Mouse (Mus musculus): ENCODE results near the gene Sdc3.

Gene Sdc3

DNA sequence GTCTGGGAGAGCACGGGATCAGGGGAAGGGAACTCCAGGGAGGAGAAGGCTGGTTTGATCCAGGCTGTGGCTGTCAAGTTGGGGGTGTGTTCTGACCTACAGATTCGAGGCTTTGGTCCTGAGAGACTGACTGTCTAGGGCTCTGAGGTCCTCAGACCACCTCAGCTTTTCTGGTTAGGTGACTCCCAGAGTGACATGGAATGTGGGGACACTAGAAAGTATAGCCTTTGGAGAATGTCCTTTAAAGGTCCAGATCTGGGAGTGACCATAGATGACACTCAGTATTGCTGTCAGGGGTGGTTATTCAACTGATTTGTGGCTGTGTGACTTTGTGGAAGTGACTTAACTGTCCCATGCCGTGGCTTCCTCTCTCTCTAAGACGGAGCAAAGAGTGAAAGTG lies 2.4 kb downstream of the Sdc3 start:
- no peak for DNase-seq (ENCODE audit: low spot score in 2 of 2)

DNA sequence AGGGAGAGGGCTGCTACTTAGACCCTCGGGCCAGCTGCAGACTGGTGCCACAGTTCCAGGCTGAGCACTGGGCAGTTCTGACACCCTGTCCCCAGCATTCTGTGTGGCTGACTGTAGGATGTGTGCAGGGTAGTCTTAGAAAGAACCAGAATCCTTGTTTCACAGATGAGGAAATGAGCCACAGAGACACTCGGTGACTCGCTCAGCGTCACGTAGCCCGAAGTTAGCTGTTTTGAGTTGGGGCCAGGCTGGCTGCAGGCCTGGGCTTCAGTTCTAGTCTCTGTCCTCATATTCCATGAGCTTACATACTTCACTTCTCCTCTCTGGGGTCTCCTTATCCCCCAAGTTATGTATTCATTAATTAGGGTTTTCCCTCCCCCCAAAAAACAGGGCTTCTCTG lies 3.6 kb downstream of the Sdc3 start:
- no peak for DNase-seq (ENCODE audit: low spot score in 2 of 2)

DNA sequence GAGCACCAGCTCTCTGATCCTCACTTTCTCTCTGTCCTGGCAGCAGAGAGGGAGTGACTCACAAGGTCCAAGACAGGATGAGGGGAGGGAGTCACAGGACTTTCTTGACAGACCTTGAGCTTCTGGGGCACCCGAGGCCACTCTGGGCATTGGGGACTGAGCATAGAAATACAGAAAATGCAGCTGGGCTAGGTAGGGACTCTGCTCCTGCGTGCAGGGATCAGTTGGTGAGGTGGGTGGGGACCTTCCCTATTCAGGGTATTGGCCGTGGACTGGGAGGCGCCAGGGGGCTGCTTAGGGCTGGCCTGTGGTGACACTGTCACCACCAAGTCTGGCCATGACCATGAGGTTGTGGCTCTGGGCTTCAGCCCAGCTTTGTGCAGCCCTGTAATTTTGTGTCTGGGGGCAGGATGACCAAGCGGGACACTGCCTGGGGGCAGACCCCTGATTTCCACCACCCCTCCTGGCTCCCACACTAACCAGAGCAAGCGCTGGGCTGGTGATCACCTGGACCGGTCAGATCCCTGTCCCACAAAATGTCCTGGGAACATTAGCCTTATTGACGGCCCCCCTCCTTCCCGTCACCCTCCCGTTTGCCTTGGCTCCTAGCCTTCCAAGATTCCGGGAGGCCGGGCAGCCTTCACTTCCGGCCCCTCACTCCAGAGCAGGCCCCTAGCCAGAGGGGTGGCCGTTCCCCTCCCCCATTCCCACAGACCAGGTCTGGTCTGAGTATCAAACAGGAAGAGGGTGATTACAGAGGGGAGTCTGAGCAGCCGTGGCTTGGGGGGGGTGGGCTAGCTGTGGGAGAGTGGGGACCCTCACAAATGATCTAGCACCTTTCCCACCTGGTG lies 5.1 kb downstream of the Sdc3 start:
- no peak for DNase-seq (ENCODE audit: low spot score in 2 of 2)

DNA sequence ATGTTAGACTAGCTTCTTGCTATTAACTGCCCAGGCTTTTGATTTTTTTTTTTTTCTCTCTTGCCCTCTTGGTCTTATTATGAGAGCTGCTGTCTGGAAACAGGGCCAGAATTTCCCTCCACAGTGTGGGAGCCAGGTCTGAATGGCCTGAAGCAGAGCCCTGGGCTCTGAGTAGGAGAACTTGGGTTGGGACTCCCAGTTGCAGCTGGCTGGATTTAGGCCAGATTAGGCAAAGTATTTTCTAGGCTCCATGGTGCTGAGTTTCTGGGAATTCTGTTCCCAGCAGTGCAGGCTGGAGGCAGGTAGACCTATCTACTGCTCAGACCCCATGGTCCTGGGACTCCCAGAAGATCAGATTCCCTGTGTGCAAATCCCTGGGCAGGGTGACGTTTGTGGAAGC lies 6.1 kb downstream of the Sdc3 start:
- DNase-seq (ENCODE audit: low spot score in 2 of 2), result no peak

DNA sequence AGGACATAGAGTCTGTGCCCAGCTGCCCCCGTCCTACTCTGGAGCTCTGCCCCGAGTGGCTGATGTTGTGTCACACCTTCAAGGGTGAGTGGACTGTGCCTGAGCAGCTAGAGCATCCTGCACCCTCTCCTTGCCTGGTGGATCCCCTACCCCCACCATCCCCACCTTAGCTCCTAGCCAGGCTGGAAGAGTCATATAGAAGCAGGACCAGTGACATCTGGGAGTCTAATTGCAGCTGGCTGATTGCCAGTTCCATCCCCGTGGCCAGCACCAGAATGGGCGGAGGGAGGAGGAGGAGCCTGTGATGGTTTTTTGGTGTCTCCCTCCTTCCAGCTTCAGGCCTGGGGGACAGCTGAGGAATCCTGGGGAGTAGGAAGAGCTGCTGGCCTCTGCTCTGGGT lies 6.8 kb downstream of the Sdc3 start:
- DNase-seq (ENCODE audit: low spot score in 2 of 2), result no peak

DNA sequence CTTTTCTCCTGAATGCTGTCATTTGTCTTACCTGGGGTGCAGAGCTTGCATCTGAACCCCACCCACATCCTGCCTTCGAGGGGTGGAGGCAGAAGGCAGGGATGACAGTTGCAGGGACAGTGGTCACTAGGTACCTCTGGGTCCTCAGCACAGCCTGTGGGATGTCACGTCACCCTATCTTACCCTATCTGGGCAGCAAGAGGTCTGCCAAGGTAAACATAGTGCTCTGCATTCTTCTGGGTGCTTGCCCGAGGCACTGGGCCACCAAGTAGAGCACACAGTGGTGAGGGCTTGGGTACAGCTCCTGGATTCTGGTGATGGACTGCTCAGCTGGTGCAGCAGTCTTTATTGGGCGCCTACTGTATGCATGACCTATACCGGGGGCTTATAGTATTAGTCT lies 7.2 kb downstream of the Sdc3 start:
- no peak for DNase-seq (ENCODE audit: low spot score in 2 of 2)

DNA sequence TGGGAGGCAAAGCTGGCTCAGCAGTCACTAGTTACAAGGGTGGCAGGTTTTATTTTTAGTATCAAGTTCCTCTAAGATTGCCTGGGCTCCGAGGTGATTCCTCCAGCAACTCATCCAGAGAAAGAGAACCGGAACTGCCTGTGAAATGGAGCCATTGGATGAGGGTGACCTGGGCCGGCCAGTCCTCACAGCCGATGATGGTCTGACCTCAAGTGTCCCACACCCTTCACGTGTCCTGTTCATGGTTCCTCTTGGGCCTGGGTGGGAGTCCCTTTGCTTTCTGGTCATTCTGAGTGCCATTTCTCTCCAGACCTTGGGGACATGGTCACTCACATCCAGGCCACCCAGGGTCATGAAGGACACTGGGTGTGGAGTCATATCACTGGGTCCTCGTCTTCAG lies 7.8 kb downstream of the Sdc3 start:
- DNase-seq (ENCODE audit: low spot score in 2 of 2), result no peak

DNA sequence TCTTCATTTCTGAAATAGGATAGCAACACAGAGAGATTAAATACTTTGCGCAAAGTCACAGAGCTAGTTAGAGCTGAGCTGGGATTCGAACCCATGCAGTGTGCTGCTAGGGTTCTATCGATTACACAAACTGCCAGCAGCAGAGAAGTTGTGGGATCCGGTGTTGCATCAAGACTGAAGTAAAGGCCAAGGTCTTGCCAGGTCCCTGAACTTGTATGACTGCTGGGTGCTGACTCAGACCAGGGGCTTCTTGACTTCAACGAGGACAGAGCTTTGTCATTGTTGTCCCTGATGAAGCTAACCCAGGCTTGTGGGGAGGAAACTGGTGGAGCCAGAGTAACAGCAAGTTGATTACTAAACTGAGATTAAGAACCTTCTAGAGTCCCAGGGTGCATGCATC lies 8.9 kb downstream of the Sdc3 start:
- DNase-seq (ENCODE audit: low spot score in 2 of 2), result no peak

DNA sequence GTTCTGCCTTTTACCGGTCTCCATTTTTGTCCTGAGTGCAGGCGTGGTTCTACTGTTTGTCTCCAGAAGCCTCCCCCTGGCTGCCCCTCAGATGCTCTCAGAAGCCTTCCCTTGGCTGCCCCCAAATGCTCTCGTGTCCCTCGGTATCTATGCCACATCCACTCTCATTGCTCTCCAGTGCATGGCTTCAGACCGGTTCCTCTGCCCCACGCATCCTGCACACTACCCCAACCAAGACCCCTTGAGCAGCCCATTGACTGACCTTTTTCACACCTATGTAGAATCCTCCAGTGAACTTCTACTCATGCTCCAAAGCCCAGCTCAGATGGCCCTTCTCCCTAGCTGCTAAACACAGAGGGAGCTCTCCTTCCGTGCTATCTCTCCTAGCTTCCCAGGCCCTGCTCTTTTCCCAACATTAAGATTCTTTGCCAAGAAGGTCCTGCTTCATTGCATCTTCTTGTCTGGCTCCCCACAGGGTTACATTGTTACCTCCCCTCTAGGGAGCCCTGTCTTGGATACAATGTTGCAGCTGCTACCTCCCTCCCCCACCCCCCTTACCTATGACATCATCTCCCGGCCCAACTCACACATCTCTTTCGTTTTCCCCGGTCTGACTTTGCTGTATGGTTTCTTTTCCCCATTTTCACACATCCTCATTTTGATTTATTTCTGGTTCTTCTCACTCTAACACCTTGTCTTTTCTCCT lies 9.4 kb downstream of the Sdc3 start:
- DNase-seq (ENCODE audit: low spot score in 2 of 2), result no peak

DNA sequence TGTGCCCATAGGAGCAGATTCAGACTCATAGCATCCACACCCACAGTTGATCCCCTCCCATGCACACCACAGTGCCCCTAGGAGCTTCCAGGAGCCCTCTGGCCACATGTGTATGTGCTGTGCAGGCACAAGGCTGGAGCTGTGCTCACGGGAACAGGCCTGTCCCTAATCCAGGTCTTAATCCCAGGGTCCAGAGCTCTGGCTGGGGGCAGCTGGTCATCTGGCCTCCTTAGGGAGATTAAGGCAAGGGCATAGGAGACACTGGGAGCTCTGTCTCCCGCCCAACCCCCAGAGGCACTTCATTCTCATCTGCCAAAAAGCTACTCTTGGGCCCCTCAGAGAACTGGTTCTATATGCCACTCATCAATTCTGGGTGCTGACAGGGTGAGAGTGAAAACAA lies 11.3 kb downstream of the Sdc3 start:
- DNase-seq (ENCODE audit: low spot score in 2 of 2), result no peak

DNA sequence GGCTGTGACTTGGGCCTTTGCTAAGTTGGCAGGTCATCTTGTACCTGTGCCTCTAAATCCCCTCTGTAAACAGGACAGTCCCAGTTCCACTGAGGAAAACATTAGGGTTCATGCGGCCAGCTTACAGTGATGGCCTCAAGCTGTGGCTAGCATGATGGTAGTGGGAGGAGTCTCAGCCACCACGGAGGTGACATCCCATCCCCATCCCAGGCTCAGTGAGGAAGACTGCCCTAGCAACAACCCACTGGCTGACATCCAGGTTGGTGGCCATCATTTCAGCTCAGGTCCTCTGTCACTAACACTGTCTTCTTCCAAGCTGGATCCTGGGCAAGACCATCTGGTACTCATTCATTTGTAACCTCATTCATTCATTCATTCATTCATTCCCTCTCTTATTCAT lies 12.0 kb downstream of the Sdc3 start:
- no peak for DNase-seq (ENCODE audit: low spot score in 2 of 2)

DNA sequence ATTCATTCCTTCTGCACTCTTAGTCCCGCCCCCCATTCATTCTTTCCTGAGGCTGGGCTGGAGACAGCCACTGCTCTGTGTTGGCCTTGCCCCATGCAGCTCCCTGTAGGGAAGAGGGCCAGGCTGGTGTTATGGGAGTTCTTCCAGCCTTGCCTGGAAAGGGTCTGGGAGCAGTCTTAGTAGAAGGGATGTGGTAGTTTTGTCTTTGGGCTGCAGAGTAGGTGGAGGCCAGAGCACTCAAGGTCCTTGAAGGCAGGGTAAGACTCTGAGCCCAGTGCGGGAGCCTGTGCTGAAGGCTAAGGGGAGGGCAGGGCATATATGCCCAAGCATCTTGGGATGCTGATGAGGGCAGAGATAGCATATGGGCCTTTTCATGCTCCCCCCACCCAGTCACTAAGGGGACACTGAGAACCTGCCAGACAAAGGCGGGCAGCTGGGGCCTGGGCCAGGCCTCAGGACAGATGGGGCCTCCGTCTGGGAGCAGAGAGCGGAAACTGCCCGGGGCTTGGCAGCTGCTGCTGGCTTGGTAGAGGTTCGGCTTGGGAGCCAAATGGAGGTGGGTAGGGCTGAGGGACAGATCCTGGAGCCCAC lies 12.5 kb downstream of the Sdc3 start:
- peak; percentile 88 for DNase-seq (ENCODE audit: low spot score in 2 of 2)

DNA sequence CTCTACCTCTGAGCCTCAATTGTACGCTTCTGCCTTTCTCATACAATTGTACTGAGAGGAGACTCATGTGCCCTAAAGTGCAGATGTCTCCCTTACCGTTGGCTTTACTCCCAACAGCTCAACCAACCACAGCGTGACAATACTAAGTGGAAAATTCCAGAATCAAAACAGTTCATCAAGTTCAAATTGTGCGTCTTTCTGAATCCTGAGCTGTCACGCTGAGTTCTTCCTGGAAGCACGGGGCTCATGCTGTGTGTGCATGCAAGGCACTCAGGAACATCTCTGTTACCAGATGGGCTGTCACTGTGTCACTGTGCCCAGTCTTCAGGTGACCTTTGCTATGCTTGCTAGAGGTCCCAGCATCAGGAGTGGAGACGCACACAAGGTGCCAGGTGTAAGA lies 13.4 kb downstream of the Sdc3 start:
- DNase-seq (ENCODE audit: low spot score in 2 of 2), result no peak

DNA sequence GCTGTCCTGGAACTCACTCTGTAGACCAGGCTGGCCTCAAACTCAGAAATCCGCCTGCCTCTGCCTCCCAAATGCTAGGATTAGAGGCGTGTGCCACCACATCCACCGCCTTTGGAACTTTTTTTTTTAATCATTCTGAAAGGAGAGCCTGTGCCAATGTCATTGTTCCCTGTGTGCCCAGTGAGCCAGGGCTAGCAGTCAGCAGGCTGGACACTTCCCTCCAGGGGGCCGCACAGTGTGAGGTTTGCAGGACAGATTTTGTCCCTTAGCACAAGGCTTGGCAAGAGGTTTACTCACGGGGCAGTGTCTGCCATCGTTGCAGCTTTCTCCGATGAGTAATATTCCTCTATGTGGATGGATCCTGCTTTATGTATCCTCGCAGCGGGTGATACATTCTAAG lies 14.4 kb downstream of the Sdc3 start:
- no peak for DNase-seq (ENCODE audit: low spot score in 2 of 2)

DNA sequence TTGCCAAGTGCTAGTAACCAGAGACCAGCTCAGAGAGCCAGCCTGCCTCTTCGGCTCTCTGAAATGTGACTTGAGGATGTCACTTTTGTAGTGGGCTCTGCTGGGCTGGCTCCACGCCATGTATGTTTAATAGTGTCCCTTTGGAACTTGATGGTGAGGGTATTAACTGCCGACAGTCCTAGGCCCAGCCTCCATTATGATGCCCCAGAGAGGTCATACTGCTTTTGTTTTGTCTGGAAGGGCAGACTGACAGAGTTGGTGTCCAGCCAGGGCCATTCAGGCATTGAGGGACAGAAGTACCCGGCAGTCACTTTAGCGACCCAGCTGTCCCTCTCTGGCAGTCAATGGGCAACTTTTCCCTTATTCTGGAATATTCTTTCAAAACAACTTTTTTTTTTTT lies 17.4 kb downstream of the Sdc3 start:
- DNase-seq (ENCODE audit: low spot score in 2 of 2), result peak in 1 of 2 experiments; percentile 60

DNA sequence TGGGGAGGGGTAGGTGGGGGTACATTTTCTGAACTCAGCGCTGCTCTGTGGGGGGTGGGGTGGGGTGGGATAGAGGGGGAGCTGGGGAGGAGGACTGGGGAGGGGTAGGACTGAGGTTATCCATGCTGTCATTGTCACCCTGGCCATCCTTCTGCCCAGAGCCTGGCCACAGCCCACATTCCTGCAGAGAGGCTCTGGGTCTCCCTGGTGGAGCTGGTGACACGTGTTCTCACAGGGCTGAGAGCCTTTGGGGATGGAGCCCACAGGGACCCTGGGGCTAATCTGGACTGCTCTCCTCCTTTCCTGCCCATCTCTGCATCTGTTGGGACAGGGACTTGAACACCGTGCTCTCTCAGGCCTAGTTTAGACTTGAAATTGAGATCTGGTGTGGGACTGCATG lies 18.5 kb downstream of the Sdc3 start:
- DNase-seq (ENCODE audit: low spot score in 2 of 2), result peak in 1 of 2 experiments; percentile 60

DNA sequence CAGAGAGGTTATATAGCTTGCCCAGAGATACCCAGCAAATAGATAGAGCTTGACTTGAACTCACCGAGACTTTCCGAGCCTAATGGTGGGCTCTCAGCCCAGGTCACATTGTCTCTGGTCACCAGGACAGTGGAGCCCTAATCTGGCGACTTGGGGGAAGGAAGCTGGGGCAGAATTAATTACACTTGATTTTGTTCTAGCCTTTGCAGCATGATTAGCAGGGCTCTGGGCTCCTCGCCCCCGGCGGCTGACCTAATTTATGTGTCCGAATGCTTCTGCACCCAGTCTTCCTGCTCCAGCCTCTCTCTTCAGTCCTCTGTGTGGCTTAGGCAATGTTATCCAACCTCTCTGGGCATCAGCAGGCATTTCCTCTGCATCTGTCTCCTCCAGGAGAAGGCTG lies 19.0 kb downstream of the Sdc3 start:
- peak; percentile 66 to 69 for DNase-seq (ENCODE audit: low spot score in 2 of 2)

DNA sequence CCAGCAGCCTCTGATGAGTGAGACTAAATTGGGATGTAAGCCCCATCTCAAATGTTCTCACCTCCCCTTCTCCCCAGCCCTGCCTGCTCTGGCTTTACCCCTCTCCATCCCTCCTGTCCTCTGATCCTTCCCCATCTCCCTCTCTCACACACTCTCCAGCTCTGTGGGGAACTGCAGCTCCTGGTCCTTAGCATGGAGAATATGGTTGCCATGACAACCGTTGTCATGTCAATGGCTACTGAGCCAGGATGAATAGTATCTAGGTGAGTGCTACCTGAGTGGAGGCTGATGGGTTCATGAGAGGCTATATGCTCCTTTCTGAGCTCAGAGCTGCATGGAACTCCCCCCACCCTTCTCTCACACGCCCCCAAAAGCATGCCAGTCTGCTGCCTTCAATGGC lies 21.6 kb downstream of the Sdc3 start:
- peak; percentile 64 to 83 for DNase-seq (ENCODE audit: low spot score in 2 of 2)

DNA sequence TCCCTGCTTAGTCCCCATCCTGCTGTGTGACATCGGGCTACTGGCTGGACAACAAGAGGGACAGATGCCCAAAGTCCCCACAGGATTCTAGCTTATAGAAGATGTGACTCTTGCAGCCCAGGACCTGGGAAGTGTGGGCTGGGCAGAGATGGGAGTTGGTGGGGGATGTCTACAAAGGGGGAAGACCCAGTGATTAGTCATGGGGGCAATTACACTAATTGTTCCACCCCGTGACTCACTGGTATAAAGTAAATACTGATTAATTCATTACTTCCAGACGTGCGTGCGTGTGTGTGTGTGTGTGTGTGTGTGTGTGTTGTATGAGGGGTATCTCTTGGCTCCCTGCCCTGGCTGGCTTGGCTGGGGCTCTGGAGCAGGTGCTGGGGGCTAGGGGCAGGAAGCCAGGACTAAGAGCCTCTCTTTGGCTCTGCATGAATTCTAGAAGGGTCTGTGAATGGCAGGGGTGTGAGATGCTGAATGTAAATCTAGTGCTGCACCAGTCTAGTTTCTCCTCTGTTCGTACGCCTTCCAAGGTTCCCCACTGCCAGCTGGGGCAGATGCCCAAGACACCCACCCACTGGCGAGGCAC lies 22.5 kb downstream of the Sdc3 start:
- peak; percentile 91 for DNase-seq (ENCODE audit: low spot score in 2 of 2)

DNA sequence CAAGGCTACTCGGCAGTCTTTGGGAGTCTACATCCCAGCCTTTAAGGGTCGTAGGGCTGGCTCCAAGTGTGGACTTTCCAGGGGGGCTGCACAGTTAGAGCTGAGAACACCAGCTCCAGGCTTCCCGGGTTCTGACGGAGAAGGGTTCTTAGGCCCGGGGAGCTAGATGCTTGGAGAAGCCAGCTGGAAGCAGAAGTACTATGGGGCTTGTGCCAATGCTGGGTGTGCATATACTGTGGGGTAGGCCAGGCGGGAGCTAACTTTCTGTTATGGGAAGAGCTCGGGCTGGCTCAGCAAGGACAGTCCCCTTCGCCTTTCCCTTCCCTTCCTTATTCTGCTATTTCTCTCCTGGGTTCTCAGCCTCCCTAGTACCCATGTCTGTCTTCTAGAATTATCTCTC lies 23.5 kb downstream of the Sdc3 start:
- DNase-seq (ENCODE audit: low spot score in 2 of 2), result peak; percentile 72 to 74

DNA sequence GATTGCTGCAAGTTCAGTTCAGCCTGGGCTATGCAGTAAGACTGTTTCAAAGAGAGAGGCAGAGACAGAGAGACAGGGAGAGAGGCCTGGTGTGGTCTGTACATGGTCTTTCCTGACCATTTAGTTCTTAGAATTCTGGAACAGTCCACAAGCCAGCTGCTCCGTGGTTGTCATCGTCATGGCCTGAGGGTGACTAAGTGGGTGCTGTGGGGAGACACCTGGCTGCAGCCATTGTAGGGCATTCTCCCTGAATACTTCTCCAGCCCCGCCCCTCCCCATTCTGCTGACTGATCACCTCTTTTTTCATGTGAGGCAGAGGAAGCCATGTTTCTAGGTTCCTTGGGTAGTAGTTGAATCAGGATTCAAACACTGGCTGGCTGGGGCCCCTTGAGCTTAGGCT lies 27.5 kb downstream of the Sdc3 start:
- DNase-seq (ENCODE audit: low spot score in 2 of 2), result no peak

DNA sequence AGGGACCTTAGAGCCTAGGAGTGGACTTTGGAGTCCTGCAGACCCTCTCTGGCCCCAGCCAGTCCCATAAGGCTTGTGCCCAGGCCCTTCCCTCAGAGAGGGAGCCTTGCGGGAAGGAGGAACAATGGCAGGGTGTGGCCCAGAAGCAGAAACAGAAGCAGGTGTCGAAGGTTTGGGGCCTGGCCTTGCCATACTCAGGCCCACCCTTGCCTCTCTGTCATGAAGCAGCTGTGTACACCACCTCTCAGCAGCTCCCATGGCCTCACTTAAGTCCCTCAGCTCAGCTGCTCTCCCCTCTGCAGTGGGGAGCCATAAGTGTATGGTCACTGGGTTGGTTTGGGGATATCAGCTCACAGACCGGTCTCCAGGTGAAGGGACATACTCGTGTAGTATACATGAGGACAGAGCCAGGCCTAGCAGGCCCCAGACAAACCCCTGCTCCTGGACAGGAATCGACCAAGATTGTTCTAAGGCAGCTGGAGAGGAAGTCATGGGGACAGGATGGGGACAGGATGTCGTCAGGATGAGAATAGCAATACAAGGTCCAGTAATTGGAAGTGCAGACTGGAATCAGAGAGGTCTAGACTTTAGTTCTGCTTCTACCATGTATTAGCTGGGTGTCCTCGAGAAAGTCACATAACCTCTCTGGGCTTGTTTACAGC lies 28.4 kb downstream of the Sdc3 start:
- DNase-seq (ENCODE audit: low spot score in 2 of 2), result no peak

Data from right cerebral cortex, postnatal 10 days (tissue).